Mouse (Mus musculus) ES-E14 (cell line): ENCODE results near the gene Leng9. TPM values are rescaled to one million over a fixed set of nuclear protein-coding genes. Genes with fewer than 3 reads are reported as not detected.
A peak's percentile ranks its signal among the peaks of the same experiment; 100 is the strongest.
"Not testable (repeated sequence)": the region's sequence is repeated elsewhere in the genome, so short reads cannot be mapped to it uniquely, and the experiment has no call there.

ENCODE experiments used
- DNase-seq: peaks from one replicate; pipeline ENCODE4 v3.0.0-alpha.2; 2013; ENCODE audit warnings: low read depth, low spot score
- H3K27ac ChIP-seq: 2 replicates; pipeline ENCODE4 v1.5.1; 2012; ENCODE audit warnings: low read depth, mild to moderate bottlenecking, low read length, moderate library complexity, mixed read lengths; ENCODE audit not compliant: poor library complexity, insufficient read depth, severe bottlenecking
- H3K36me3 ChIP-seq: 2 replicates; pipeline ENCODE4 v1.6.1; 2012; ENCODE audit warnings: mild to moderate bottlenecking, low read length, moderate library complexity, mixed read lengths; ENCODE audit not compliant: control insufficient read depth, poor library complexity, insufficient read depth, severe bottlenecking
- H3K4me1 ChIP-seq, 2 experiments: fragments of 150-350 bp in 1 of 2; sonication (generic) in 1 of 2; 2 replicates each; pipeline ENCODE4 v1.6.1; 2012; ENCODE audit warnings: low read length in 2 of 2, mild to moderate bottlenecking in 1 of 2, mixed read lengths in 1 of 2; ENCODE audit not compliant: control insufficient read depth in 2 of 2, insufficient read depth in 2 of 2, poor library complexity in 1 of 2
- H3K4me3 ChIP-seq, 2 experiments: fragments of 150-350 bp in 1 of 2; sonication (generic) in 1 of 2; 2 replicates each; pipeline ENCODE4 v1.5.1; 2012; ENCODE audit warnings: low read length in 2 of 2, low read depth in 1 of 2, mild to moderate bottlenecking in 1 of 2, mixed read lengths in 1 of 2; ENCODE audit not compliant: insufficient read depth in 1 of 2, poor library complexity in 1 of 2, severe bottlenecking in 1 of 2
- H3K9ac ChIP-seq: 2 replicates; pipeline ENCODE4 v1.6.1; 2012; ENCODE audit warnings: low read depth, mild to moderate bottlenecking, low read length, mixed read lengths; ENCODE audit not compliant: poor library complexity, insufficient read depth, severe bottlenecking
- H3K9me3 ChIP-seq: fragments of 150-350 bp; sonication (generic); 2 replicates; pipeline ENCODE4 v1.6.1; 2012; ENCODE audit warnings: low read depth, mild to moderate bottlenecking, low read length; ENCODE audit not compliant: control insufficient read depth, insufficient read depth
- CHD2 ChIP-seq: IDR thresholded peaks from 2 replicates; pipeline ENCODE4 v1.6.1; 2014; ENCODE audit warnings: mild to moderate bottlenecking, low read depth, low read length, inconsistent platforms
- HCFC1 ChIP-seq: IDR thresholded peaks from 2 replicates; pipeline ENCODE4 v1.6.1; 2012; ENCODE audit warnings: low read length, inconsistent platforms, borderline replicate concordance; ENCODE audit not compliant: insufficient read depth
- MAFK ChIP-seq: IDR thresholded peaks from 2 replicates; pipeline ENCODE4 v1.6.1; 2014; ENCODE audit warnings: mild to moderate bottlenecking, low read depth, low read length, inconsistent platforms; ENCODE audit not compliant: insufficient read depth
- ZC3H11A ChIP-seq: IDR thresholded peaks from 2 replicates; pipeline ENCODE4 v1.6.1; 2012; ENCODE audit warnings: low read depth, mild to moderate bottlenecking, inconsistent platforms, low read length, borderline replicate concordance
- ZNF384 ChIP-seq: IDR thresholded peaks from 2 replicates; pipeline ENCODE4 v1.6.1; 2012; ENCODE audit warnings: low read depth, low read length, inconsistent platforms
- in situ Hi-C, 2 experiments: fragments of 600-800 bp; cut with MboI; formaldehyde crosslinking; loops; one replicate each; pipeline ENCODE4 v1.15.1; 2025; ENCODE audit warnings: low sequenced_read_pairs in 2 of 2, inconsistent platforms in 1 of 2; ENCODE audit not compliant: unreplicated experiment in 2 of 2
- total RNA-seq: library from RNA; depleted of rRNA; stranded (reverse); fragments of 300-350 nt; gene quantifications from 2 replicates; pipeline ENCODE4 v1.2.3, GENCODE M21; 2012

The Leng9 gene
- total RNA-seq, 1 experiment, result 1.0 TPM

GRCm38 (mm10) chr7:4164090-4164910 is 14.1 kb upstream of the Leng9 start, which contains the start of gene Cdc42ep5:
Gene Cdc42ep5 (minus strand): TSS chr7:4164860.
- H3K27ac ChIP-seq, result peak within 1 kb of the TSS; percentile 32
- no peak for TF ChIP-seq CHD2
- no peak for TF ChIP-seq MAFK
- TF ChIP-seq ZC3H11A, result no peak
- no peak for TF ChIP-seq ZNF384
- TF ChIP-seq HCFC1, result no peak
- peaks cover 4 to 11% of the 10 kb centered on the region in 2 experiments; a peak in 1 of 4 replicates for H3K4me1 ChIP-seq
- DNase-seq, result no peak
- in situ Hi-C loops, result no loop called here
- no peaks in the 10 kb centered on the region for H3K9me3 ChIP-seq
- peak within 1 kb of the TSS; percentile 55 to 67 for H3K4me3 ChIP-seq
- H3K9ac ChIP-seq, result peak within 1 kb of the TSS; percentile 56
- H3K36me3 ChIP-seq, result no peaks in the 10 kb centered on the region; the same call in 1 of the 2 replicates

DNA sequence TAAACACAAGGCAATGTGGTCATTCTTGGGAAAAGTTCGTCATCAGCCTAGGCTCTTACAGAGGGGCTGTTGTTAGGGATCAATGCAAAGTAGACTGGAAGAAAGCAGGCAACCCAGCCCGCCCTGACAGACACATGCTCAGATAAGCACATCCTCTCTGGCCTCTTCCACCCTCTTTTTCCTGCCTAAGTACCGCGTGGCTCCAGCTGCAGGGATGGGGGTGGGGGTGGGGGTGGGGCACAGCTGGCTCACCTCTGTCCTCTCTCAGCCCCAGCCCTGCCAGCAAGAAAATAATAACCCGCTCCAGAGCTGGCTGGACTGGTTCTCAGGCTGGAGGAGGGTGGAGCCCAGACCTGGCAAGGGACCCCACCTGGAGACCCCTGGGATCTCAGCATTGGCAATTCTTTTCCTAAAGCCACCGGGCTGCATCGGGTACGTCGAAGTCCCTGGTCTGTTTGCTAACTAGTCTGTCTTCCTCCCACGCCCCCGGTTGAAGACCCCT is 13.4 kb upstream of the Leng9 start:
- peaks cover 4 to 11% of the 10 kb centered on the region in 2 experiments; a peak in 1 of 4 replicates for H3K4me1 ChIP-seq
- no peaks in the 10 kb centered on the region; the same call in 1 of the 2 replicates for H3K36me3 ChIP-seq
- no peaks in the 10 kb centered on the region for H3K9me3 ChIP-seq
- peak overlapping the region; percentile 55 to 67 for H3K4me3 ChIP-seq
- in situ Hi-C loops, result no loop called here
- H3K27ac ChIP-seq, result no peak overlapping the region
- DNase-seq, result no peak
- TF ChIP-seq MAFK (no peak), HCFC1 (no peak), CHD2 (no peak), ZNF384 (no peak), ZC3H11A (no peak)
- peak overlapping the region; percentile 56 for H3K9ac ChIP-seq

GRCm38 (mm10) chr7:4161596-4161995 is 11.4 kb upstream of the Leng9 start:
- H3K9me3 ChIP-seq, H3K4me3 ChIP-seq, in situ Hi-C loops, H3K27ac ChIP-seq, H3K4me1 ChIP-seq, H3K9ac ChIP-seq, DNase-seq, H3K36me3 ChIP-seq: not testable (repeated sequence)

DNA sequence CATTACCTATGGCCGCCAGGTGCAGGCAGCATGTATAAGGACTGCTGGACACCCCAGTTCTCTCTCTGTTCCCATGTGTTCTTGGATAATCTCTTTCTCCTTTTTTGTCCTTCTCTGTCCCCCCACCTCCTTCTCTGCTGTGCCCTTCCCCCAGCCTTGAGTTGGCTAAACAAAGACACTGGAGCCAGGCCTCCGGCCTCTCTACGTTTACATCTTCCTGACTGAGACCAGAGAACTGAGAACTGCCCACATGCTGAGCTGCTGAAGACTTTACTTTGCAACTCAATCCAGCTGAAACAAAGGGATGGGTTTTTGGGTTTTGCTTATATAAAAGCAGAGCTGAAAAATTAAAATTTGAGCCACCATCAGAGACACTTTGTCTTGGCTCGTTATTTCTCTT is 4.8 kb upstream of the Leng9 start:
- H3K9ac ChIP-seq, result peak overlapping the region; percentile 23; the same call in 1 of the 2 replicates
- peak overlapping the region; percentile 77 for H3K27ac ChIP-seq
- no peak overlapping the region for H3K4me3 ChIP-seq
- DNase-seq, result no peak
- peaks cover 9 to 12% of the 10 kb centered on the region in 2 experiments for H3K4me1 ChIP-seq
- no peaks in the 10 kb centered on the region for H3K9me3 ChIP-seq
- no peaks in the 10 kb centered on the region for H3K36me3 ChIP-seq
- in situ Hi-C loops, result no loop called here
- TF ChIP-seq CHD2 (no peak), ZNF384 (no peak)
